Mouse (Mus musculus) embryonic facial prominence, embryonic 14.5 days (tissue): Measurements from ENCODE around the gene Rnase2b. TPM values are rescaled to one million over a fixed set of nuclear protein-coding genes. Genes with fewer than 3 reads are reported as not detected.
A peak's percentile ranks its signal among the peaks of the same experiment; 100 is the strongest.

ENCODE experiments used
- ATAC-seq: fragments of 200-750 bp; cut with Nextera tagmentation; 2 replicates; pipeline ENCODE4 v1.8.0; 2017; ENCODE audit warnings: low read depth, moderate number of reproducible peaks, moderate TSS enrichment
- DNase-seq: peaks from one replicate; pipeline ENCODE4 v3.0.0-alpha.2; 2015; ENCODE audit warnings: low spot score
- H3K27ac ChIP-seq: fragments of 300-500 bp; sonication (generic); replicated peaks from 2 replicates; pipeline ENCODE4 v1.5.1; 2014; ENCODE audit warnings: low read depth, mild to moderate bottlenecking, low read length, moderate library complexity
- H3K27me3 ChIP-seq: fragments of 300-500 bp; sonication (generic); replicated peaks from 2 replicates; pipeline ENCODE4 v1.6.1; 2014; ENCODE audit warnings: low read length; ENCODE audit not compliant: control insufficient read depth, insufficient read depth
- H3K36me3 ChIP-seq: fragments of 300-500 bp; sonication (generic); 2 replicates; pipeline ENCODE4 v1.6.1; 2014; ENCODE audit warnings: low read length, mixed read lengths; ENCODE audit not compliant: control insufficient read depth, insufficient read depth
- H3K4me1 ChIP-seq: fragments of 300-500 bp; sonication (generic); 2 replicates; pipeline ENCODE4 v1.6.1; 2014; ENCODE audit warnings: antibody characterized with exemption, low read length; ENCODE audit not compliant: control insufficient read depth, insufficient read depth
- H3K4me2 ChIP-seq: fragments of 300-500 bp; sonication (generic); 2 replicates; pipeline ENCODE4 v1.6.1; 2014; ENCODE audit warnings: low read depth, mild to moderate bottlenecking, low read length, moderate library complexity, mixed read lengths
- H3K4me3 ChIP-seq: fragments of 300-500 bp; sonication (generic); 2 replicates; pipeline ENCODE4 v1.5.1; 2014; ENCODE audit warnings: low read depth, mild to moderate bottlenecking, low read length
- H3K9ac ChIP-seq: fragments of 300-500 bp; sonication (generic); 2 replicates; pipeline ENCODE4 v1.6.1; 2014; ENCODE audit warnings: low read depth, mild to moderate bottlenecking, low read length, moderate library complexity, mixed read lengths
- H3K9me3 ChIP-seq: fragments of 300-500 bp; sonication (generic); 2 replicates; pipeline ENCODE4 v1.6.1; 2016; ENCODE audit warnings: low read length; ENCODE audit not compliant: control insufficient read depth
- WGBS: fragments of 180-500 bp; shearing (Covaris S2); extraction: QIAGEN DNeasy Blood & Tissue Kit; methylation state at CpG from one replicate; pipeline ENCODE4 v1.1.7; 2014; 5-methylcytosine and 5-hydroxymethylcytosine counted together
- polyA plus RNA-seq: library from polyadenylated mRNA; unstranded; fragments of >200 nt; fragmentation: Nextera tagmentation; extraction: Ambion mirVana; gene quantifications from 2 replicates; pipeline ENCODE4 v1.2.1, GENCODE M21; 2014

Rnase2b gene
- polyA plus RNA-seq, 1 experiment from 2014 or later, result not detected

DNA sequence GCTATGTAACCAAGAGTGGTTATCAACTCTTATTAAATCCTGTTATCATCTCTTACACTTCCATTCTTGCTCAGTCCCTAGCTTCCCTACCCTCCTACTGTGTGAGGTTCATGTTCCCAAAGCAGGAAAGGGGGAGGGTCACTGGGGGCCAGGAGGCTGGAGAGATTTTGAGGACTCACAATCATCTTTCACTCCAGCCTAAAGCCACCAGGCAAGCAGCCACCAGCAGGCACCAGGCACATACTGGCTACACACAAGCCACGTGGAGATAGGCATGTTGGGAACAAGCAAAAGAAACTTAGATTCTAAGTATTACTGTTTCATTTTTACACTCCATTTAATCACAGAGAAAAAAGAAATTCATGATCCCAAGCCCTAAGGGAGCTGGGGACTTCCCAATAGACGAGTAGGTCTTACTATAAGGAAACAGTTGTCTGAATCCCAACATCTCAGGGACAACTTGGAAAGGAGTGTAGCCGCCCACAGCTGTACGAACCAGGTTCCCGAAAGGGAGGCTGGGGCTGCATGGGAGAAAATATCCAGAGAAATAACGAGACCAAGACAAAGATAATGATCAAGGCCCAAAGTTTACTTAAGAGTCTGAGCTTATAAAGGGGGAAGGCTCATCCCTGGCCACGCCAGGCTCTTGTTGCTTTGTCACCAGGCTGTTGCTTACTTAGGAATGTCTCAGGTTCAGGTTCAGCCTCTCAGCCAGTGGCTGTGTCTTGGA is 30.8 kb upstream of the Rnase2b start:
- Histone ChIP-seq H3K27ac (no peak overlapping the region), H3K4me1 (no peaks in the 10 kb centered on the region), H3K4me2 (no peak overlapping the region), H3K36me3 (no peaks in the 10 kb centered on the region), H3K9ac (no peak overlapping the region), H3K4me3 (no peak overlapping the region), H3K9me3 (no peaks in the 10 kb centered on the region), H3K27me3 (no peaks in the 10 kb centered on the region)
- 74% methylated on average over 7 of the region's 7 CpGs for WGBS
- no peak for DNase-seq
- ATAC-seq, result no peak

DNA sequence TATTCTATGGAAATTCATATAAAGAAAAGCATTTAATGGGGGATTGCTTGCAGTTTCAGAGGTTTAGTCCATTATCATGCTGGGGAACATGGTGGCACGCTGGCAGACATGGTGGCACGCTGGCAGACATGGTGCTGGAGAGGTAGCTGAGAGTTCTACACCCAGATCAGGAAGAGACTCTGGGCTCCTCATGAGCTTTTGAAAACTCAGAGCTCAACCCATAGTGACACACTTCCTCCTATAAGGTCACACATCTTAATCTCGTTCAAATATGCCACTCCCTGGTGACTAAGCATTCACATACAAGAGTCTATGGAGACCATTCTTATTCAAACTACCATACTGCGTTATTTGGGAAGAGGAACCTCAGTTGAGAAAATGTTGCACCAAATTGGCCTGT is 29.7 kb upstream of the Rnase2b start:
- no peak for DNase-seq
- no peak overlapping the region for H3K9ac ChIP-seq
- H3K27ac ChIP-seq, result no peak overlapping the region
- H3K4me2 ChIP-seq, result no peak overlapping the region
- H3K4me3 ChIP-seq, result no peak overlapping the region
- 91% methylated on average over 4 of the region's 4 CpGs for WGBS
- H3K9me3 ChIP-seq, result no peaks in the 10 kb centered on the region
- no peak for ATAC-seq
- H3K27me3 ChIP-seq, result no peaks in the 10 kb centered on the region
- H3K4me1 ChIP-seq, result no peaks in the 10 kb centered on the region
- no peaks in the 10 kb centered on the region for H3K36me3 ChIP-seq

DNA sequence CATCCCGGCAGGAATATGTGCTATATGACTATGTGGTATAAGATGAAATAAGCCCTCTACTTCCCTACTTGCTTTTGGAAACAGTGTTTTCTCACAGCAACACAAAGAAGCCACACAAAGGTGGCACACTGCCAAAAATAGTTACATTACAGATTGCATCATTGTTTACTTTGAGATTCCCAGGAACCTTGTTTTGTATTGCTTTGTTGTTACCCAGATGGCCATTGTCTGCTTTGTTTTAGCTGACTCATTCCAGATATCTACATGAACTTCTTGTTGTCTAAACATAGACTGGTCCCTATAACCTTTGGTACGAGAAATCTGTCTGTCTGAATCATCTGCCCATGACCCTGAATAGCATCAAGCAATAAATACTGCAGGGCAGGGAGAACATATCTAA is 21.7 kb upstream of the Rnase2b start:
- no peak overlapping the region for H3K27ac ChIP-seq
- H3K36me3 ChIP-seq, result no peaks in the 10 kb centered on the region
- no peak for ATAC-seq
- H3K27me3 ChIP-seq, result no peaks in the 10 kb centered on the region
- no peak overlapping the region for H3K4me3 ChIP-seq
- no peak for DNase-seq
- no peaks in the 10 kb centered on the region for H3K9me3 ChIP-seq
- 78% methylated on average over 2 of the region's 2 CpGs for WGBS
- no peak overlapping the region for H3K9ac ChIP-seq
- no peak overlapping the region for H3K4me2 ChIP-seq
- no peaks in the 10 kb centered on the region for H3K4me1 ChIP-seq

DNA sequence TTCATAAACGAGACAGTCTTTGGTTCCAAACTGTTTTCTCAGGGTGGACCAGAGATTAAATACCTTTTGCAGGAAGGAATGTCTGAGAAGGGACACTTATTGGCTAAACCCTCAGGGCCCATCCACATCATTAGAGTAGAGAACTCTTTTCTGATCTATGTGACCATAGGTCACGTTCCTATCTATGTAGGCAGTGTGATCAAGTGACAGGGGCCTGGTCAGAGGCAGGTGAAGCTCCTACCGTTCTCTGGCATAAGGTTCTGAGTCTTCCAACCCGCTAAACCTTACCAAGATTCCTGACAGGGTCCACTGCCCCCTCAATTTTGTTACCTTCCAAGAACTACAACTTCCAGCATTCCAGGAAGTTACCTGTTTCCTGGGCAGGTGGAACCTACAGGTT is 19.9 kb upstream of the Rnase2b start:
- H3K9ac ChIP-seq, result no peak overlapping the region
- ATAC-seq, result no peak
- no peak overlapping the region for H3K27ac ChIP-seq
- H3K4me2 ChIP-seq, result no peak overlapping the region
- H3K4me1 ChIP-seq, result no peaks in the 10 kb centered on the region
- DNase-seq, result no peak
- H3K36me3 ChIP-seq, result no peaks in the 10 kb centered on the region
- 88% methylated on average over 4 of the region's 4 CpGs for WGBS
- no peak overlapping the region for H3K4me3 ChIP-seq
- no peaks in the 10 kb centered on the region for H3K9me3 ChIP-seq
- no peaks in the 10 kb centered on the region for H3K27me3 ChIP-seq

DNA sequence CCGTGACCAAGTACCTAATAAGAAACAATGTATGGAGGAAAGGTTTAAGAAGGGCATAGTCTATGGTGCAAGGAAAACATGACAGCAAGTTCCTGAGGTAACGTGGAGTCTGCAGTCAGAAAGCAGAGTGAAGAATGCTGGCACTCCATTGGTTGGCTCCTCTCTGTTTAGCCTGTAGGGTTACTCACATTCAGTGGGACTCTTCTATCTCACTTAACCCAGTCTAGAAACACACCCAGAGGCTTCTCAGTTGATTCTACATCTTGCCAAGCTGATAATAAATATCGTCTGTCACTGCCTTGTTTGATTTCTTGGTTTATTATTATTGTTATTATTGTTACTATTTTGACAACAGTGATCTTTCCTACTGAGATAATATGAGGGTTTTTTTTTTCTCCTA is 19.5 kb upstream of the Rnase2b start:
- 83% methylated on average over 3 of the region's 3 CpGs for WGBS
- H3K4me3 ChIP-seq, result no peak overlapping the region
- H3K27me3 ChIP-seq, result no peaks in the 10 kb centered on the region
- no peaks in the 10 kb centered on the region for H3K36me3 ChIP-seq
- ATAC-seq (no peak), DNase-seq (no peak)
- H3K4me2 ChIP-seq, result no peak overlapping the region
- no peaks in the 10 kb centered on the region for H3K9me3 ChIP-seq
- H3K4me1 ChIP-seq, result no peaks in the 10 kb centered on the region
- H3K9ac ChIP-seq, result no peak overlapping the region
- H3K27ac ChIP-seq, result no peak overlapping the region

GRCm38 (mm10) chr14:51143287-51143686 is 18.8 kb upstream of the Rnase2b start:
- Histone ChIP-seq H3K4me3 (no peak overlapping the region), H3K9ac (no peak overlapping the region), H3K27me3 (no peaks in the 10 kb centered on the region), H3K36me3 (no peaks in the 10 kb centered on the region), H3K9me3 (no peaks in the 10 kb centered on the region), H3K4me1 (no peaks in the 10 kb centered on the region), H3K27ac (no peak overlapping the region), H3K4me2 (no peak overlapping the region)
- DNase-seq, result no peak
- WGBS, result 58% methylated on average over 4 of the region's 4 CpGs
- no peak for ATAC-seq

DNA sequence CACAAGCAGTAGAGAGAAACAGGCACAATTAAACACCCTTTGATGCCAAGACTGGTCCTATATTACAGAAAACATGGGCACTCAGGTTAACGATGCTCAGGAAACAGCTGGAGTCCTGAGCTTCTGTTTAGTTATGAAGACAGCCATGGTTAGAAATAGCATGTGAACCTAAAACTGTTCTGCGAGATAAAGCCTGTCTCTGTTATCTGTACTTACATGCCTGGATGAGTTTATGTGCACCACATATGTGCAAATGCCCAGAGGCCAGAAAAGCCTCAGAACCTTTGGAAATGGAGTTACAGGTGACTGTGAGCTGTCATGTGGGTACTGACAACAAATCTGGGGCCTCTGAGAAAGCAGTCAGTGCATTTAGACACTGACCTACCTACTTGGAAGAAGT is 18.1 kb upstream of the Rnase2b start:
- DNase-seq, result no peak
- H3K27ac ChIP-seq, result no peak overlapping the region
- H3K9ac ChIP-seq, result no peak overlapping the region
- H3K36me3 ChIP-seq, result no peaks in the 10 kb centered on the region
- H3K4me2 ChIP-seq, result no peak overlapping the region
- H3K27me3 ChIP-seq, result no peaks in the 10 kb centered on the region
- H3K9me3 ChIP-seq, result no peaks in the 10 kb centered on the region
- H3K4me1 ChIP-seq, result no peaks in the 10 kb centered on the region
- no peak for ATAC-seq
- no peak overlapping the region for H3K4me3 ChIP-seq
- WGBS, result 83% methylated on average over 2 of the region's 2 CpGs

DNA sequence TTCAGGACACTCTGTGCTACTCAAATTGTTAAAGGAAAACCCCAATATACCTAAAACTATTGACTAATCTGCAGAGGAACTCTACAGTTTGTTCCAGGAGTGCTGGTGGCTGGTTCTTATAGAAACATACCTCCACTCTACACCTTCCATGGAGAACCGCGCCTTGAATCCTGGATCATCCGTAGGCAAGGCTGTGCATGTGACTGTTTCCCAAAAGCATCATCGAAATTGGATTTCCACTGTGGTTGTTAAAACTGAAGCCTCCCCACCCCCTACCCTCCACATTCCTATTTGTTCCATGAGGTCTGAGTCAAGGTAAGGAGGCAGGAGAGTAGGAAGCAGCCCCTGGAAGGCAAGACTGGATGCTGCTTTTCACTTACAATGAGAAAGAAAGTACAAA is 17.6 kb upstream of the Rnase2b start:
- WGBS, result 88% methylated on average over 4 of the region's 4 CpGs
- ATAC-seq, result no peak

DNA sequence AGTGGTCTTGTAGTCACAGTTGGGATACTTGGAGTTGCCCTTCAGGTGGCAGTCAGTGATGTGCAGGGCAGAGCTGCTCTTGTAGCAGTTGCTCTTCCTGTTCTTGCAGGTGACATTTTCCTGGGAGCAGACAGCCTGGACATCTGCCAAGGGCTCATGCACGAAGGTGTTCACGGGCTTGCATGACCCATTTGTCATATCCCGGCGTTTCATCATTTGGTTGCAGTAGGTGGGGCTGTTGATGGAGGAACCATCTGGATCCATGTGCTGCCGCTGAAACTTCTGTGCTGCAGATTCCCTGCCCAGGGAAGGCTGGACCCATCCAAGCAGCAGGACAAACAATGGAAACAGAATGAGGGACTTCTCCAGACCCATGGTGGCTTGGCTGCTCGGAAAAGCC is 16.5 kb upstream of the Rnase2b start:
- 77% methylated on average over 6 of the region's 6 CpGs for WGBS
- ATAC-seq (no peak), DNase-seq (peak; percentile 45)
- Histone ChIP-seq H3K9me3 (no peaks in the 10 kb centered on the region), H3K27ac (no peak overlapping the region), H3K4me2 (no peak overlapping the region), H3K36me3 (no peaks in the 10 kb centered on the region), H3K4me1 (no peaks in the 10 kb centered on the region), H3K4me3 (no peak overlapping the region), H3K27me3 (no peaks in the 10 kb centered on the region), H3K9ac (no peak overlapping the region)

More for the DNA sequence above, 17.6 kb upstream of the Rnase2b start:
- no peak for DNase-seq
- H3K27me3 ChIP-seq, result no peaks in the 10 kb centered on the region
- H3K4me2 ChIP-seq, result no peak overlapping the region
- no peaks in the 10 kb centered on the region for H3K36me3 ChIP-seq
- H3K4me3 ChIP-seq, result no peak overlapping the region
- H3K9ac ChIP-seq, result no peak overlapping the region
- no peaks in the 10 kb centered on the region for H3K9me3 ChIP-seq
- no peaks in the 10 kb centered on the region for H3K4me1 ChIP-seq
- H3K27ac ChIP-seq, result no peak overlapping the region
